Mouse (Mus musculus) cerebellum, postnatal 36 days (tissue): ENCODE results near the gene Brca2.

Experiments
- DNase-seq, 2 experiments: peaks; one replicate each; pipeline ENCODE4 v3.0.0; 2021 to 2022; ENCODE audit warnings: mixed read lengths in 2 of 2

Brca2 gene

DNA sequence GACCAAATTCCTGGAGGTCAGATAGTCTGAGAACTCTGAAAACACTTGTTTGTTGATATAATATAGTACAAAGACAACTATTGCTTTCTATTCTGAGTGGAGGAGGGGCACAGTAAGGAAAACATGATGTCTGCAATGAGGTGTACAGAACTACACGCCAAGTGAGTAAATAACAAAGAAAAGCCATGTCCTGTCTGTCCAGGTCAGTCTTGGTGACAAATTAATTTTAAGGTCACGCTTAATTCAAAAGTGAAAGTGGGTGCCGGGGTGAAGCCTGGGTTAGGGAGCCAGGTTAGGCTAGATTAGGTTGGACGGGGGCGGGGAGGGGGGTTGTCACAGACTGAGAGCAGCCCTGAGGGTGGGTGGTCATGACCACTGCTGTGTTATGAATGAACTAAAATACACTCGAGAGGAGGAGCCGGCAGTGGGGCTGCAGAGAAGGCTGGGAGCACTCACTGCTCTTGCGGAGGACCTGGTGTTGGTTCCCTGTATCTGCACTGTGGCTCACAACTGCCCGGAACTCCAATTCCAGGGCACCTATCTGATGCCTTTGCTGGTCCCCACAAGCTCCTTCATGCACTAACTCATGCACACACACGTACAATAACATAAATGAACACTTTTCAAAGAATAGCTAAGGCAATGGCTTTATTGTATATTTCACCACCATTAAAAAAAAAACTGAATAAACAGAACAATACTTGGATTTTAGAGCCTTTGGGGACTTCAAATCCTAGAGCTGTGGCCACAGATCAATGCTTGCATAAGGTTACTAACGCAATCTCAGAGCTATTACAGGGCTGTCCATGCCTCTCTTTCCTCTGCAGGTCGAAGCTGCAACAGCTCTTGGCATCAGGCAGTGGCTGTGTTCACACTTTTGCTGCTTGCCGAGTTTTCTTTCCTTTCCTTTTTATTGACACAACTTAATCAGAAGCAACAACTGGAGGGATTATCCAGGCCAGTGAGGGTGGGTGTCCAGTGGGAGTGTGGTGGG lies 77.2 kb downstream of the Brca2 start:
- no peak for DNase-seq

DNA sequence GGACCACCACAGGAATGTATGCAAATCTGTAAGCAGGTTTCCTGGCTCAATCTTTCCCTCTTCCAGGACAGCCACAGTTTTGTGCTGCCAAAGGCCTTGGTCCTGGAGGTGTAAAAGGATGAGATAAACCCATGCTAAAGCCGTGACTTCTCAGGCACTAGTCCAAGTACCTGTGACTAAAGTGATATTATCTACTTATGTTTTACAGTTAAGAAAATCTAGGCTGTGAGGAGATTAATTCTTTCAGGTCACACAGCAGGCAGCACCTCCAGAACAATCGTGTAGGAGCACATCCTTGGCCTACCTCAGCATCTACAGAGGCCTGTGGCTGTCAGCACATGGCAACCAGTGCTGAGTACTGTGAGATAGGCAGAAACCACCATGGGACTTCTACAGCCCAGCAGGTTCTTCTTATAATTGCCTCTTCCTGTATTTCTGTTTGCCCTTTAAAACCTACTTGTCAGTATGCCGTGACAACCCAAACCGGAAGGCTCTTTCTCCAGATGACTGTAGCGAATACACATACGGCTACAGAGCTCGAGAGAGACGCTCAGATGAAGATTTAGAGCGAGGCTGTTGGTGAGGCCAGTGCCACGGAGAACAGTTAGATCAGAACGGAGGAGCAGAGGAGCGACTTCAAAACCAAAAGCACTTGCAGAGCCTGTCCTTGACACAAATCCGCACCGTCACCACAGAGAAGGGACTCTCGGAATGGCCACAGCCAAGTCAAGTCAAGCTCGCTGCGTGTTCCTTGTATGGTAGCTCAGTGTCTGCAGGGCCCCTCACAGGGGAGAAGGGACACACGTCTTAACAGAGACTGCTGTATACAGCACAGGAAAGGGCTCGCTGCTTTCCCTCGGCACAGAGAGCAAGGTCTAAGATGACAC lies 78.4 kb downstream of the Brca2 start:
- no peak for DNase-seq

DNA sequence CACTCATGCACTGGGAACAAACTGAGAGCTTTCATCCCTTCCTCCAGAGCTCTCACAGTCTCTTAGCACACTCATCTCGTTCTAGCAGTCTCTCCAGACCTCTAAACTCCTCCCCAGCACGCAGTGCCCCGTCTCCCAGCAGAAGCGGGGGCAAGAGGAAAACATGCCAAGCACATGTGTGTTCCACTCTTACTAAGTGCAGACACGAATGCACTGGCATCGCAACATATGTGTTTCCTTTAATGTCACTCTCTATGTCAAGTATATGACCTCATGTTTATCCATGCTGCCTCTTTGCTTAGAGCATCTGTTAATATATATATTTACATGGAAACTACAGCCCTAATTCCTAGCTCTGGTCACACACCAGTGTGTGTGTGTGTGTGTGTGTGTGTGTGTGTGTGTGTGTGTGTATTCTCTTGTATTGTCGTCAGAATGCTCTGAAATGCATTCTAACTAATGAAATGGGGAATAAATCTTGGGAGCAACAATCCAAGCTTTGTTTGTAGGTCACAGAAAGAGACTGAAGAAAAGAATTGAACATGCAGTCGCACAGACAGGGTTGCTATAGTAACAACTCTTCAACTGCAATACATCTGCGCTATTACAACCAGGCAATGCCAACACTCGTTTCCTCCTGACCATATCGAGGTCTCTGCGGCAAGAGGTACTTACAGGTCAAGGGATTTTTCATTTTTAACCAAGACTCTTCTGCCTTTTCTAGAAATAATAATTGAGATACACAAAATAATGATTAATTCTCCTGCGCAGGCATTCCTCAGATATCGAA lies 79.2 kb downstream of the Brca2 start:
- DNase-seq = no peak

DNA sequence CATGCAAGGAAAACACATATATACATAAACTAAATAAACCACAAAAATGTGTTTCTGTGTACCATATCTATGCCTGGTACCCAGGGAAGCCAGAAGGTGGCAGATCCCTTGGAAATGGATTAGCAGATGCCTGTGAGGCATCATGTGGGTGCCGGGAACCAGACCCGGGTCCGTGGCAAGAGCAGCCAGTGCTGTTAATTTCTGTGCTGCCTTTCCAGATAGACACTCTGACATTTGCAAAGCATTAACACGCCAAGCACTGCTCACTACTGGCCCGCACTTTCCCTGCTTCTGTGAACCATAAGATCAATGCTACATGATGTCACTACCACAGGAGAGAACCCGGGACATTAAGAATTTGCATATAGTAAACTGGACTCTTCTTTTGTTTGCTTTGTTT lies 83.7 kb downstream of the Brca2 start:
- DNase-seq = no peak

DNA sequence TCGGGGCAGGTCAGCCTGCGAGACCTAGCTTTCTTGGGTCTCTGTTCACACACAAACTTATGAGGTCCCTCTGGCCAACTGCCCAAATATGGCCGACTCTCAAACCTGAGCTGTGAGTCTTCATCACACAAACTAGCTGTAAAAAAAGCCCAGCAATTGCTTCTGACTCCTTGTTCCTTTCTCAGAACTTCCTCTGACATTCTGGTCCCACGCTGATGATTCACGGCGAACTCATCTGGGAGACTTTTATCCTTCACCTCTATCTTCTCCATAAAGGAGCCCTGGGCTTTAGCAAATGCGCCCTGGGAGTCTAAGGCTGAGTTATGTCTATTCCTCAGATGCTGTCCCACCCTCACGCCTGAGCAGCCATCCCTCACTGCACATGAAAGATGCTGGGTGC lies 85.2 kb downstream of the Brca2 start:
- no peak for DNase-seq

DNA sequence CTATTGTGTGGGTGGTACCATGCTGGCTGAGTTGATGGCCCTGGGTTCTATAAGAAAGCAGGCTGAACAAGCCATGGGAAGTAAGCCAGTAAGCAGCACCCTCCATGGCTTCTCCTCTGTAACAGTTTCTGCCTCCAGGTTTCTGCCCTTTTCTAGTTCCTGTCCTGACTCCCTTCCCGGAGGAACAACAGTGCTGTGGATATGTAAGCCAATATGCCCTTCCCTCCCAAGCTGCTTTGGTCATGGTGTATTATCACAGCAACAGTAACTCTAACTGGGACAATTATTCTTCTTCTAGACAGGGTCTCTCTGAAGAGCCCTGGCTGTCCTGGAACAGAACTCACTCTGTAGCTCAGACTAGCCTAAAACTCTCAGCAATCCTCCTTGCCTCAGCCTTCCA lies 88.7 kb downstream of the Brca2 start:
- no peak for DNase-seq

DNA sequence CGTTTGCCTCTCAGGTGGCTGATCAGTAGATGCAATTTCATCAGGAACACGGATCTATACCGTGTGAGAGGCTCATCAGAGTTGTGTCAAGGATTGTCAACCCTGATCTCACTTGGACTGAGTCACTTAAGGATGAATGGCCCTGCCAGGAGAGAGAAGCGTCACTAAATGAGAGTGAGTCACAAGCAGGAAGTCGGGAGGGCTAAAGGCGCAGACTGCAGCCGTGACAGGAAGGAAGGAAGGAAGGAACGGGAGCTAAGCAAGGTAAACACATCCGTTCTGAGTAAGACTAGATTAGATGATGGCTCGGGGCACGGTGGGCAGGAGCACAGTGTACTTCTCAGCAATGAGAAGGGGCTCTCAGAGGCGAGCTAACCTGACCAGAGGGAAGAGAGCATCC lies 89.3 kb downstream of the Brca2 start:
- no peak for DNase-seq

DNA sequence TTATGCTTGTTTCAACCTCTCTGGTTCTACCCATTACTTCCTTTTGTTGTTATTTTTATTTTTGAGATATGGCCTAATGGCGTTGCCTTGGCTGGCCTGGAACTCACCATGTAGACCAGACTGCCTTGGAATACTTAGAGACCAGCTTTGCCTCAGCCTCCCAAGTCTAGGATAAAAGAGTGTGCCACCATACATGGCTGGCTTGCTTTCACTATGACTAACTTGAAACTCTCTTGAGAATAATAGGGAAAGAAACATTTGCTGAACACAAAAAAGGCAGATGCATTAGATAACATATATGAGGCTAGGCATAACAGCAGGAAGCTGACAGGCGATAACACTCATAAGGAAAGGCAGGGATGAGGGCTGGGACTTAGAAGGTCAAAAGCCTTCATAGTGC lies 91.6 kb downstream of the Brca2 start:
- DNase-seq = no peak

DNA sequence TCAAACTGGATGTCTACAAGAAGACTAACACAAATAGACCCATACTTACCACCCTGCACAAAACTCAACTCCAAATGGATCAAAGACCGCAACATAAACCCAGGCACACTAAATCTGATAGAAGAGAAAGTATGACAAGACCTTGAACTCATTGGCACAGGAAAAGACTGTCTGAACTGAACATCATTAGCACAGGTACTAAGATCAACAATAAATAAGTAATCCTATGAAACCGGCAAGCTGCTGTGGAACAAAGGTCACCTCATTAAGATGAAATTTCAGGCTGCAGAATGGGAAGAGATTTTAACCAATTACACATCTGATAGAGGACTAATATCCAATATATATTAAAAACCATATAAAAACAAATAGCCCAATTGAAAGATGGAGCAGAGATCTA lies 93.8 kb downstream of the Brca2 start:
- DNase-seq = no peak

DNA sequence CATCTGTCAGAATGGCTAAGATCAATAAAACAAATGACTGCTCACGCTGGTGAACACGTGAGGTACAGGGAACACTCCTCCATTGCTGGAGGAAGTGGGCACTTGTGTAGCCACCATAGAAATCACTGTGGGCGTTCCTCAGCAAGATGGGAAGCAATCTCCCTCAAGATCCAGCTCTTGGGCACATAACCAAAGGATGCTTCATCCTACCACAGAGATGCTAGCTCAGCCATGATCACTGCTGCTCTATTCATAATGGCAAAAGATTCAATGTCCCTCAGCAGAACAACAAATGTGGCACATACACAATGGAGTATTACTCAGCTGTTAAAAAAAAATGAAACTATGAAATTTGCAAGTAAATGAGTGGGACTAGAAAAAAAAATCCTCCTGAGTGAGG lies 94.3 kb downstream of the Brca2 start:
- no peak for DNase-seq

DNA sequence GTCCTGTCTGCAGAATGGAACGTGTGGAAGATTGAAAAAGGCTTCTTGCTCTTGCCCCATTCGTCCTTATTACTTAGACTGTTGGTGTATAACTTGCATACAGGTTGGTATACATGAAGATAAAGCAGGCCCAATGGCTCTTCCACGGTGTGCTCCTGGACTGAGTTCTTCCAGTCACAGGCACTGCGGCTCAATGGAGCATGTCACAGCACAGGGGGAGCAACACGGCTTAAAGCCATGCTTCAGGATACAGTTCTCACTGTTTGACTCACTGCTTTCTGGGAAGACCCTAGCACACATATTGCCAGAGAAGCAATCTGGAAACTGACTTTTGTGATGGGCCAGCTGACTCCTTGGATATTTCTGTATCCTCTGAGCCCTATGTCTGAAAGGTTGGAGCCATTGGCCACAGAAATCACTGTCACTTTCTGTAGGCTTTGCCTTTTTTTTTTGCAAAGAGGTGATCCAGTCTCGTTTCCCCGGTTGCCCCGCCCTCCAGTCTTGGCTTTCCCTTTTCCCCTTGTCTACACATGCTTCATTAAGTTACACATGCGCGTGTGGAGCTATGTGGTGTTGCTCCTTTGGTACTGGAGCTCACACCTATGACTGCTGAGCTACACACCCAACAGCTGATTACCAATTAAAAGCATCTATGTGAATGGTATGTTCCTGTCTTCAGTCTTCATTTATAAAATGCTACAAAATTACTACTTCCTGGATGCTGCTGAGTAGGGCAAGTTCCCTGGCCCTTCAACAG lies 96.3 kb downstream of the Brca2 start:
- DNase-seq = no peak
